Mouse (Mus musculus): ENCODE measurements around the gene Wsb2. TPM values are rescaled to one million over a fixed set of nuclear protein-coding genes. Genes with fewer than 3 reads are reported as not detected.
"Not testable (repeated sequence)": the region's sequence is repeated elsewhere in the genome, so short reads cannot be mapped to it uniquely, and the experiment has no call there.

Gene Wsb2
- polyA plus RNA-seq, 1 experiment, result 43.4 TPM

GRCm38 (mm10) chr5:117370592-117370991 is 13.5 kb downstream of the Wsb2 start:
- Histone ChIP-seq H3K27ac (ENCODE audit: insufficient read depth, low read length) (no peak overlapping the region), H3K4me1 (ENCODE audit: control insufficient read depth, insufficient read depth, insufficient read length) (no peaks in the 10 kb centered on the region), H3K27me3 (ENCODE audit: control insufficient read depth, insufficient read depth, low read length) (no peaks in the 10 kb centered on the region), H3K36me3 (ENCODE audit: control insufficient read depth, insufficient read depth, low read length) (peaks cover 35% of the 10 kb centered on the region), H3K4me3 (ENCODE audit: extremely low read depth, insufficient read depth, insufficient read length) (no peak overlapping the region)
- WGBS, result 83% methylated on average over 10 of the region's 10 CpGs
- TF ChIP-seq CTCF (IDR thresholded peaks at IDR 0.05; ENCODE audit: extremely low read depth, insufficient read depth, insufficient read length, insufficient replicate concordance) (no peak), POLR2A (IDR thresholded peaks at IDR 0.05; ENCODE audit: low read depth, low read length) (no peak)
- DNase-seq (ENCODE audit: low read depth in 1 of 2, low spot score in 2 of 2), result no peak

GRCm38 (mm10) chr5:117373418-117373817 is 16.3 kb downstream of the Wsb2 start:
- no peak for DNase-seq (ENCODE audit: low read depth in 1 of 2, low spot score in 2 of 2)
- Histone ChIP-seq H3K27ac (ENCODE audit: insufficient read depth, low read length) (no peak overlapping the region), H3K27me3 (ENCODE audit: control insufficient read depth, insufficient read depth, low read length) (no peaks in the 10 kb centered on the region), H3K4me3 (ENCODE audit: extremely low read depth, insufficient read depth, insufficient read length) (no peak overlapping the region), H3K36me3 (ENCODE audit: control insufficient read depth, insufficient read depth, low read length) (peaks cover 40% of the 10 kb centered on the region), H3K4me1 (ENCODE audit: control insufficient read depth, insufficient read depth, insufficient read length) (no peaks in the 10 kb centered on the region)
- 93% methylated on average over 9 of the region's 9 CpGs for WGBS
- TF ChIP-seq POLR2A (IDR thresholded peaks at IDR 0.05; ENCODE audit: low read depth, low read length) (no peak), CTCF (IDR thresholded peaks at IDR 0.05; ENCODE audit: extremely low read depth, insufficient read depth, insufficient read length, insufficient replicate concordance) (no peak)

GRCm38 (mm10) chr5:117374372-117375049 is 17.4 kb downstream of the Wsb2 start:
- DNase-seq (ENCODE audit: low read depth in 1 of 2, low spot score in 2 of 2), result no peak
- no peaks in the 10 kb centered on the region for H3K4me1 ChIP-seq (ENCODE audit: control insufficient read depth, insufficient read depth, insufficient read length)
- no peaks in the 10 kb centered on the region for H3K27me3 ChIP-seq (ENCODE audit: control insufficient read depth, insufficient read depth, low read length)
- 78% methylated on average over 7 of the region's 7 CpGs for WGBS
- H3K27ac ChIP-seq (ENCODE audit: insufficient read depth, low read length), result no peak overlapping the region
- no peak for TF ChIP-seq POLR2A (IDR thresholded peaks at IDR 0.05; ENCODE audit: low read depth, low read length)
- TF ChIP-seq CTCF (IDR thresholded peaks at IDR 0.05; ENCODE audit: extremely low read depth, insufficient read depth, insufficient read length, insufficient replicate concordance), result no peak
- H3K4me3 ChIP-seq (ENCODE audit: extremely low read depth, insufficient read depth, insufficient read length), result no peak overlapping the region
- peaks cover 40% of the 10 kb centered on the region for H3K36me3 ChIP-seq (ENCODE audit: control insufficient read depth, insufficient read depth, low read length)

DNA sequence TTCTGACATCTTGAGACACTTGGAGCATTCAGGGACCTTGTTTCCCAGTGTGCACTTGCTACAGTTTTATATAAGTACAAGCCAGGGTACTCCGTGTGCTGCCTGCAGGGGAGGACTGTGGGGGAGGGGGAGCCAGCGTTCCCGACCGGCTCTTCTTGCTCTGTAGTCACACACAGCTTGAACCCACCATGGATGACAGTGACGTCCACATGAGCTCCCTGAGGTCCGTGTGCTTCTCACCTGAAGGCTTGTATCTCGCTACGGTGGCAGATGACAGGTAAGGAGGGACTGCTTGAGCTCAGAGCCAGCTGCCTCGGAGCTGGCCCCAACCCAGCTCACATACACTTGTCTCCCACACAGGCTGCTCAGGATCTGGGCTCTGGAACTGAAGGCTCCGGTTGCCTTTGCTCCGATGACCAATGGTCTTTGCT is 19.2 kb downstream of the Wsb2 start:
- Histone ChIP-seq H3K27me3 (ENCODE audit: control insufficient read depth, insufficient read depth, low read length) (no peaks in the 10 kb centered on the region), H3K36me3 (ENCODE audit: control insufficient read depth, insufficient read depth, low read length) (peaks cover 41% of the 10 kb centered on the region), H3K4me1 (ENCODE audit: control insufficient read depth, insufficient read depth, insufficient read length) (no peaks in the 10 kb centered on the region), H3K4me3 (ENCODE audit: extremely low read depth, insufficient read depth, insufficient read length) (no peak overlapping the region), H3K27ac (ENCODE audit: insufficient read depth, low read length) (no peak overlapping the region)
- DNase-seq (ENCODE audit: low read depth in 1 of 2, low spot score in 2 of 2), result no peak
- WGBS, result 94% methylated on average over 11 of the region's 11 CpGs
- no peak for TF ChIP-seq POLR2A (IDR thresholded peaks at IDR 0.05; ENCODE audit: low read depth, low read length)

- 34% methylated on average over 14 of the region's 14 CpGs for WGBS
- peak in 1 of 2 experiments; percentile 44 for DNase-seq (ENCODE audit: low read depth in 1 of 2, low spot score in 2 of 2)
- not testable (repeated sequence) for H3K4me1 ChIP-seq (ENCODE audit: control insufficient read depth, insufficient read depth, insufficient read length); H3K27me3 ChIP-seq (ENCODE audit: control insufficient read depth, insufficient read depth, low read length); H3K27ac ChIP-seq (ENCODE audit: insufficient read depth, low read length); H3K4me3 ChIP-seq (ENCODE audit: extremely low read depth, insufficient read depth, insufficient read length)
- peaks cover 33% of the 10 kb centered on the region for H3K36me3 ChIP-seq (ENCODE audit: control insufficient read depth, insufficient read depth, low read length)
These were observed 20.6 kb downstream of the Wsb2 start for GRCm38 (mm10) chr5:117377731-117378130.

GRCm38 (mm10) chr5:117380199-117380598 is 23.1 kb downstream of the Wsb2 start:
- TF ChIP-seq CTCF (IDR thresholded peaks at IDR 0.05; ENCODE audit: extremely low read depth, insufficient read depth, insufficient read length, insufficient replicate concordance) (no peak), POLR2A (IDR thresholded peaks at IDR 0.05; ENCODE audit: low read depth, low read length) (no peak)
- 91% methylated on average over 4 of the region's 4 CpGs for WGBS
- H3K4me1 ChIP-seq (ENCODE audit: control insufficient read depth, insufficient read depth, insufficient read length), result no peaks in the 10 kb centered on the region
- no peaks in the 10 kb centered on the region for H3K27me3 ChIP-seq (ENCODE audit: control insufficient read depth, insufficient read depth, low read length)
- peaks cover 30% of the 10 kb centered on the region for H3K36me3 ChIP-seq (ENCODE audit: control insufficient read depth, insufficient read depth, low read length)
- no peak for DNase-seq (ENCODE audit: low read depth in 1 of 2, low spot score in 2 of 2)
- no peak overlapping the region for H3K4me3 ChIP-seq (ENCODE audit: extremely low read depth, insufficient read depth, insufficient read length)
- H3K27ac ChIP-seq (ENCODE audit: insufficient read depth, low read length), result no peak overlapping the region

DNA sequence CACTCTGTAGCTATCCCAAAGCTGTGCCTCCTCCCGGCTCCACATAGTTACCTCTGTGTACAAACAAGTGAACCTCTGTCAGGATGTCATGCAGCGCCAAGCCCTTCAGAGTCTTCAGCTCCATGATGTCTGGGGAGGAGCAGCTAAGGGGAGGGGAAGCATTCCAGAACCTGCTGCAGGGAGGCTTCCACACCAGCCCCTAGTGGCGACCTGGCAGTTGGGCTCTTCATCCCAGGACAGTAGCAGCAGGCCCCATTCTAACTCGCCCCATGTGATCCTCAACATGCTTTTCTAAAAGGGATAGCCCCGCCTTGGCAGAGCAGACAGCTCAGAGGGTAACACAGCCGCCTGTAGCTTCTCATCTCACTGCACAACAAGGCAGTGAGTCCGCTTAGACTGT is 24.7 kb downstream of the Wsb2 start:
- 89% methylated on average over 7 of the region's 7 CpGs for WGBS
- no peak for DNase-seq (ENCODE audit: low read depth in 1 of 2, low spot score in 2 of 2)
- Histone ChIP-seq H3K4me1 (ENCODE audit: control insufficient read depth, insufficient read depth, insufficient read length) (no peaks in the 10 kb centered on the region), H3K27me3 (ENCODE audit: control insufficient read depth, insufficient read depth, low read length) (no peaks in the 10 kb centered on the region), H3K36me3 (ENCODE audit: control insufficient read depth, insufficient read depth, low read length) (peaks cover 20% of the 10 kb centered on the region), H3K4me3 (ENCODE audit: extremely low read depth, insufficient read depth, insufficient read length) (no peak overlapping the region), H3K27ac (ENCODE audit: insufficient read depth, low read length) (no peak overlapping the region)
- TF ChIP-seq POLR2A (IDR thresholded peaks at IDR 0.05; ENCODE audit: low read depth, low read length) (no peak), CTCF (IDR thresholded peaks at IDR 0.05; ENCODE audit: extremely low read depth, insufficient read depth, insufficient read length, insufficient replicate concordance) (no peak)
